Mouse (Mus musculus): ENCODE data around the gene Fgfr2.

Gene Fgfr2

DNA sequence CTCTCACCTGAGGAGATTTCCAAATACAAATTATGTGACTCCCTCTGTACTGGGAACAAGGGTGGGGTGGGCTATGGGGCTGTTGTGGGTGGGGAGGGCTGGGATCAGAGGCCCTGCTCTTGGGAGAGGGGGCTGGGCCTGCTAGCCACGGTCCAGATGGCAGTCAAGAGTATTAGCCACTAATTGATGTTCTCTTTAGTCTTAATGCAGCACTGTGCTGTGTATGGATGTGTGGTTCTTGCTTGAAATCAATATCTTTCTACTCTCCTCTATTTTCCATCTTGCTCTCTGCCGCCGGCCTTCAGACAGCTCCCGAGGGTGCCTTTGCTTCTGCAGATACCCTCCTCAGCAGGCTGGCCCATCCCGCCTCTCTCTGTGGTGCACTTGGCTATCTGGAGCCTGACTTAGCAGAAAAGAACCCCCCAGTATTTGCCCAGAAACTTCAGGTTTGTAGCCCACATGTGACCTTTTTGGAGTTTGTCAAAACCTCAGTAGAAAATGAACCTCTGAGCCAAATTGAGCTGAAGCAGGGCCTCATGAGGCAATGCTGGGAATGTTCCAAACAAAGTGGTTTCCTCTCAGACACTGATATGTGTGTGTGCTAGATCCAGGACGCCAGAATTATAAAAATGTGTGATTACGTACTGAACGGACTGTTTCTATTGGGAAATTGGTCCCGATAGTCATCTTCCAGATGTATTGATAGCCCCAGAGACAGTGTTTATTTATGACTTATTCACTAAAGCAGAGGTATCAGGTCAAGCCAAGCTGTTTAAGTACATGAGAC is 2379.7 kb downstream of the Fgfr2 start:
- DNase-seq = no peak

- DNase-seq = no peak
Measured at GRCm38 (mm10) chr7:130741099-130741498, 2382.1 kb downstream of the Fgfr2 start.

GRCm38 (mm10) chr7:130734195-130734787 is 2388.9 kb downstream of the Fgfr2 start:
- no peak for DNase-seq

DNA sequence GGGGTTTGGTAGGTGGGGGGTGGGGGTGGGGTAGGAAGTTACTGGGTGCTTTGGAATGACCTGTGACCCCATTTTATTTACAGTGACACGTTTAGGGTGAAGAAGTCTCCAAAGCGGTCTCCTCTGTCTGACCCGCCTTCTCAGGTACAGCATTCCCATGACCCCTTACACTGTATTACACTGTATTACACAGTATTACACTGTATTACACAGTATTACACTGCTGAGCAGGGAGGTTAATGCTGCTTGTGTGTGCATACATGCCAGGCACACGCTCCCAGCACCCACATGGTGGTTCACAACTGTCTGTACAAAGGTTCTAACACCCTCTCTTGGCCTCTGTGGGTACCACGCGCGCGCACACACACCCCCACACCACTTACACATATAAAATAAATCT is 2389.7 kb downstream of the Fgfr2 start:
- no peak for DNase-seq

DNA sequence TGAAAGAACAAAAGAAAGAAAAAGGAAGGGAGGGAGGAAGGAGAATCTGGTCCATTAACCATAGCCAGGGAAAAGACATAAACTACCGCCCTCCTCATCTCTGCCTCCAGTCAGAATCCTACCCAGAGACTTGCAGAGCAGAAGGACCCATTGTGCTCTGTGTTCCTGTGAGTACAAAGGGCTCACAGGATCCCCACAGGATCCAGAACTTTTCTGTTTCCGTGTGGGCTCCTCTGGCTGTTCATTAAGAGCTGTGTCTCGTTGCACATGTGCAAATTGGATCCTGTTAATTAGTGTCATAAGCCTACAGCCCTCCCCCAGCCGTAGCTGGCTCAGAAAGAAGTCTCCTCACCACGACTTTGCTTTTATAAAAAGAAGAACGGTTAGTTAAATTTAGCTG is 2390.2 kb downstream of the Fgfr2 start:
- no peak for DNase-seq

- no peak for DNase-seq
Measured at GRCm38 (mm10) chr7:130731792-130732191, 2391.4 kb downstream of the Fgfr2 start.

GRCm38 (mm10) chr7:130727560-130727959 is 2395.6 kb downstream of the Fgfr2 start:
- no peak for DNase-seq

- peak; percentile 30 for DNase-seq
Measured at GRCm38 (mm10) chr7:130726724-130727422, 2396.3 kb downstream of the Fgfr2 start.

DNA sequence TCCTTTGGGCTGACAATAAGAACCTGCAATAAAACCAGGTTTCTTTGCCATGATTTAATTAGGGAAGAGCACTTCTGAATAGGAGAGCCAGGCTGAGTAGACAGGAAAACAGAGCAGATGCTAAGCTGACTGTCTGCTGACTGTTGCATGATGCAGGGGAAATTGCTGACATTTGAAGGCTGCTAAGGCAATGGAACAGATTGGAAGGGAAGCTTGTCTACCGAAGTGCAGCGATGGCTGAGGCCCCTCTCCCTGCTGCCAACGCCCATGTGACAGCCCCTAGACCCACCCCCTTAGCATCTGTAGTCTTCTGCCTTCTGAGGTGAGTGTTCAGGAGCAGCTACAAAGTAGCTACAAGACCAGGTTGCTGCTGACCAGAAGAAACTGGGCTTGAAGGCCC is 2397.0 kb downstream of the Fgfr2 start:
- DNase-seq = no peak

DNA sequence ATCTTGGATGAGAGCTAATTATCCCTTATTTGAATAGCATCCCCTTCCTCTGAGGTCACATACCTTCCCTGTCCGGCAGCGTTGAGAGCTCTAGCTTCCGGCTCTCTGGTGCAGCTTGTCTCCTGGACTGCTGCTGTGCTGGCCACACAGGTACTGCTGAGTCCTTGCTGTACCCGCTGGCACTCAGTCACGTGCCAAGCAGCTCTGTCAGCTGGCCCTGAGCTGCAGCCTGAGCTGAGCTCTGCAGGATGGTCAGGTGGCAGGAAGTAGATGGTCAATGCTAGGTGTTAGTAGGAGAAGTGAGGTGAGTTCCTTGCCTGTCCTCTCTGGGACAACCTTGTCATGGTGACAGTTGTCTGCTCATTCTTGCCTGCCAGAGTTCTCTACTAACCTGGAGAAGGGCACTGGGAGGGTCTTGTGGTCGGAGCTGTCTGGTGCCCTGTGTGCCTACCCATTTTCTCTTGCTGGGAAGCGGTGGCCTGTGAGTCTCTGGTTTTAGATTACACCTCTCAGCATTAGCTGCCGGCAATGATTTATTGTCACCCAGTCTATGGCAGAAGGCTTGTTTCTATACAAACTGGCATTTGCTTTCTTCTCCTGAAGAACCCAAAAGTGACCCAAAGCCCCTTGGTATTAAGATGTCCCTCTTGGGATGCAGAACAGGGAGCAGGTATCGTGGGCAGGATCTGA is 2402.4 kb downstream of the Fgfr2 start:
- DNase-seq = no peak

DNA sequence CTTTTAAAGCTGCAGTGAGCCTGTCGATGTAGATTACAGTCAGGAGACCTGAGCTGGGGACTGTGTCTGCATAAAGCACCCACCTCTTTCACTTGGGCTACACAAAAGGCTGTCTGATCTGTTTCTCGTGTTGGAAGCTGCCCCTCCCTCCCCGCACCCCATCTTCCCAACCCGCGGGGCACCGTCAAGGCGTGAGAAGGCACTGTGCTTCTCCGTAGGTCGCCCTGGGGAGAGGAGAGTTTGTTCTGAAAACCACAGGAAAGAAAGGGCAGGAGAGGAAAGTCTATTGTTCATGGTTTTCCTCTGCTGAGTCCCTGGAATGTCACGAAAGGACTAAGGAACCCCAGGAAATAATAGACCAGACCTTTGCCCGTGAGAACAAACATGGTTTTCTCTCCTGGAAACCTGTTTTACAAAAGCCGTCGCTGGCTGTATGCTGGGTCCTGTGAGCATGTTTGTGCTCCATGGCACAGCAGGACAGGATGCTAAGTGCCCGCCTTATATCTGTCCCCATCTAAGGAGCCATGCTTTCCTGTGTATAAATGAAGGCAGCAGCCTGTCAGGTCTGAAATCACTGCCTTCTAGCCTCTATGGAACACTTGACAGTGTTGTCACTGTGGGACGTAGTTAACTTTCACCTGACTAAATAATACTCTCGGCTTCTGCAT is 2403.1 kb downstream of the Fgfr2 start:
- no peak for DNase-seq

GRCm38 (mm10) chr7:130716989-130717388 is 2406.2 kb downstream of the Fgfr2 start:
- DNase-seq = no peak

- no peak for DNase-seq
Measured at GRCm38 (mm10) chr7:130716341-130716740, 2406.8 kb downstream of the Fgfr2 start.

DNA sequence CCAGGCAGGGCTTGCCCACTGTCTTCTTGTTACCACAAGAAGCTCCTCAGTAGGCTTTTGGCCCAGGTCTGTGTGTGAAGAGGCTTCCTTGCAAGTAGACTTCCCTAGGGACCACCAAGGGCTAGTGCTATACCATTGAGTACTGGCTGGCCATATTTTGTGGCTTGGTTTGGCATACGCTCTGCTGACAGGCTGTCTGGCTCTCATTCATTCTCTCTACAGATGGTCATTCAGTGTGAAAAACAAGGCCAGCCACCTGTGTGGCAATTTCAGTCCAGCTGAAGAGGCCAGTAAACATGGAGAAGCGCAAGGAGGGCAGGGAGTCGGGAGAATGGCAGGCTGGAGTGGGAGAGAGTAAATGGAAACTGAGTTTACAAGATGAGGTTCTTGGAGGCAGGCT is 2407.7 kb downstream of the Fgfr2 start:
- DNase-seq = no peak

- DNase-seq = no peak
Measured at GRCm38 (mm10) chr7:130713319-130713718, 2409.8 kb downstream of the Fgfr2 start.

DNA sequence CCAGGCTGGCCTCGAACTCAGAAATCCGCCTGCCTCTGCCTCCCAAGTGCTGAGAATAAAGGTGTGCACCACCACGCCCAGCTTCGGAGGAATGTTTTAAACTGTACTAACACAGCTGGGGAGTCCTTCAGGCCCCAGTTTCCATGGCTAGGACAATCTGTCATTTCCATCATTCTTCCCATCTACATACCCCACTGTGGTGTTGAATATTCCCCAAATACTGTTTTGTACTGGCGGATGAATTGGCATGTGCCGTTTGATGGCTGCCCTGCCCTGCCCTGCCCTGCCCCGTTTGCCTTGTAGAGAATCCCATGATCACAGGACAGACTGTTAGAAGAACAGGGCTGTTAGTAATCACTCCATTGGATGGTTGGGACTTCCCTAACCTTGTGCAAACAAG is 2411.3 kb downstream of the Fgfr2 start:
- DNase-seq = no peak

GRCm38 (mm10) chr7:130709372-130710274 is 2413.5 kb downstream of the Fgfr2 start:
- DNase-seq = no peak

GRCm38 (mm10) chr7:130708940-130709339 is 2414.2 kb downstream of the Fgfr2 start:
- DNase-seq = no peak

DNA sequence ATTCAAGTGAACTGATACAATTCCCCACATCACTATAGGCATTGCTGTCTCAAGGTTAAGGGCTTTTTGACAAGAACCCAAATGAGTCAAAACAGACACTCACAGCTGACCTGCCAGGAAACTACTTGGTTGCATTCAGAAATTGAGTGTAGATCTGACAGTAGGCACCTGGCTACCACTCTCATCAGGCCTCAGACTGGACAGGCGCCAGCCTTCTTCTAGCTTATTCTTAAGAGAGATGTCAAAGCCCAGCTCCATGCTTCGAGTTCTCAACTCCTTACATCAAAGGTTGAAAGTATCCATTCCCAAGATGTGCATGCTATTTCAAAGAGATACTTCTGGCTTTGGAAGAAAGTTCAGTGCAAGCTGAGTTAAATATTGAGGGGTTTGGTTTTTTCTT is 2417.9 kb downstream of the Fgfr2 start:
- DNase-seq = no peak

DNA sequence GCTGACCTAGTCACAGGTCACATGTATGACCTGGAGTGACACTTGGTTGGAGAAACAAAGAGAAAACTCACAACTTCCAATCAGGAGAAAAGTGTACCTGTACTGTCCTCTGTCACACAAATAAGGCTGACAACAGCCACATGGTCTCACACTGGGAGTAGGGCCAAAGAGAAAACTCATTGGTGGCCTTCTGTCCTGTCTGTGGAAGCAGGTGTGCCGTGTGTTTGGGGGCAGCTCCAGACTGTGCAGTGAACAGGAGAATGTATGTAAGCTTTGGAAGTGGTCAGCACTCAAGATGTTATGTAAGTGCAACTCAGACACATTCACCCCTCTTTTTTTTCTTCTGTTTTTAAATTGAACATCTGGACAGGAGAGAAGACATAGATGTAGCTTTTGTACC is 2421.8 kb downstream of the Fgfr2 start:
- DNase-seq = no peak

GRCm38 (mm10) chr7:130698480-130698879 is 2424.7 kb downstream of the Fgfr2 start:
- no peak for DNase-seq

All from lung, postnatal 10 days (tissue).